Mouse (Mus musculus) midbrain, embryonic 10.5 days (tissue): ENCODE data around the gene Bnipl. TPM values are rescaled to one million over a fixed set of nuclear protein-coding genes. Genes with fewer than 3 reads are reported as not detected.
"Not testable (repeated sequence)": the region's sequence is repeated elsewhere in the genome, so short reads cannot be mapped to it uniquely, and the experiment has no call there.

Source experiments
- DNase-seq: peaks from one replicate; pipeline ENCODE4 v3.0.0-alpha.2; 2017; ENCODE audit warnings: low spot score
- H3K27ac ChIP-seq: fragments of 300-500 bp; sonication (generic); replicated peaks from 2 replicates; pipeline ENCODE4 v1.5.1; 2016; ENCODE audit warnings: mild to moderate bottlenecking
- H3K27me3 ChIP-seq: fragments of 300-500 bp; sonication (generic); 2 replicates; pipeline ENCODE4 v1.6.1; 2016; ENCODE audit warnings: low read depth, mild to moderate bottlenecking; ENCODE audit not compliant: poor library complexity, severe bottlenecking
- H3K36me3 ChIP-seq: fragments of 300-500 bp; sonication (generic); 2 replicates; pipeline ENCODE4 v1.6.1; 2016; ENCODE audit warnings: mild to moderate bottlenecking, moderate library complexity
- H3K4me1 ChIP-seq: fragments of 300-500 bp; sonication (generic); 2 replicates; pipeline ENCODE4 v1.6.1; 2016
- H3K4me3 ChIP-seq: fragments of 300-500 bp; sonication (generic); 2 replicates; pipeline ENCODE4 v1.5.1; 2016; ENCODE audit warnings: mild to moderate bottlenecking, moderate library complexity
- H3K9me3 ChIP-seq: fragments of 300-500 bp; sonication (generic); replicated peaks from 2 replicates; pipeline ENCODE4 v1.6.1; 2016; ENCODE audit warnings: mild to moderate bottlenecking
- WGBS: fragments of 180-500 bp; shearing (Covaris S2); methylation state at CpG from one replicate; pipeline ENCODE4 v1.1.7; 2016; 5-methylcytosine and 5-hydroxymethylcytosine counted together
- polyA plus RNA-seq: library from polyadenylated mRNA; unstranded; fragments of >200 nt; fragmentation: Nextera tagmentation; extraction: Ambion mirVana; gene quantifications from 2 replicates; pipeline ENCODE4 v1.2.1, GENCODE M21; 2016

The Bnipl gene
- polyA plus RNA-seq, 1 experiment from 2014 or later = 0.09 TPM

- Histone ChIP-seq H3K4me3 (no peak overlapping the region), H3K9me3 (no peaks in the 10 kb centered on the region), H3K27ac (no peak overlapping the region), H3K4me1 (peaks cover 19% of the 10 kb centered on the region), H3K27me3 (no peaks in the 10 kb centered on the region), H3K36me3 (peaks cover 65% of the 10 kb centered on the region)
- WGBS = 93% methylated on average over 1 of the region's 1 CpGs
- DNase-seq = no peak
Measured at GRCm38 (mm10) chr3:95213609-95213975, 37.4 kb downstream of the Bnipl start.

- not testable (repeated sequence) for H3K4me3 ChIP-seq, DNase-seq, H3K27me3 ChIP-seq, H3K9me3 ChIP-seq, H3K27ac ChIP-seq
- 88% methylated on average over 10 of the region's 10 CpGs for WGBS
- H3K36me3 ChIP-seq = peaks cover 67% of the 10 kb centered on the region
- H3K4me1 ChIP-seq = peaks cover 14% of the 10 kb centered on the region
Measured at GRCm38 (mm10) chr3:95212889-95213608, 37.9 kb downstream of the Bnipl start.

- H3K36me3 ChIP-seq = peaks cover 83% of the 10 kb centered on the region
- H3K27ac ChIP-seq = no peak overlapping the region
- DNase-seq = no peak
- H3K27me3 ChIP-seq = no peaks in the 10 kb centered on the region
- no peak overlapping the region for H3K4me3 ChIP-seq
- no peaks in the 10 kb centered on the region for H3K4me1 ChIP-seq
- WGBS = 87% methylated on average over 2 of the region's 2 CpGs
- H3K9me3 ChIP-seq = no peaks in the 10 kb centered on the region
Measured at GRCm38 (mm10) chr3:95210585-95210984, 40.4 kb downstream of the Bnipl start.

GRCm38 (mm10) chr3:95208286-95208685 is 42.7 kb downstream of the Bnipl start:
- H3K36me3 ChIP-seq = peaks cover 85% of the 10 kb centered on the region
- 89% methylated on average over 4 of the region's 4 CpGs for WGBS
- H3K4me1 ChIP-seq = no peaks in the 10 kb centered on the region
- DNase-seq = no peak
- H3K4me3 ChIP-seq = no peak overlapping the region
- H3K27ac ChIP-seq = no peak overlapping the region
- H3K27me3 ChIP-seq = no peaks in the 10 kb centered on the region
- no peaks in the 10 kb centered on the region for H3K9me3 ChIP-seq

- 94% methylated on average over 6 of the region's 6 CpGs for WGBS
- Histone ChIP-seq H3K4me3 (no peak overlapping the region), H3K9me3 (no peaks in the 10 kb centered on the region), H3K27me3 (no peaks in the 10 kb centered on the region), H3K36me3 (peaks cover 97% of the 10 kb centered on the region), H3K27ac (no peak overlapping the region), H3K4me1 (no peaks in the 10 kb centered on the region)
- no peak for DNase-seq
Measured at GRCm38 (mm10) chr3:95203880-95204279, 47.1 kb downstream of the Bnipl start.

GRCm38 (mm10) chr3:95200562-95200961 is 50.4 kb downstream of the Bnipl start:
- H3K27ac ChIP-seq = no peak overlapping the region
- H3K36me3 ChIP-seq = peaks cover 99% of the 10 kb centered on the region
- WGBS = 79% methylated on average over 2 of the region's 2 CpGs

GRCm38 (mm10) chr3:95200132-95200531 is 50.9 kb downstream of the Bnipl start:
- no peaks in the 10 kb centered on the region for H3K4me1 ChIP-seq
- H3K27ac ChIP-seq = no peak overlapping the region
- DNase-seq = no peak
- no peak overlapping the region for H3K4me3 ChIP-seq
- H3K27me3 ChIP-seq = no peaks in the 10 kb centered on the region
- 81% methylated on average over 7 of the region's 7 CpGs for WGBS
- H3K9me3 ChIP-seq = no peaks in the 10 kb centered on the region
- peaks cover 99% of the 10 kb centered on the region for H3K36me3 ChIP-seq

More at GRCm38 (mm10) chr3:95200562-95200961, 50.4 kb downstream of the Bnipl start:
- DNase-seq = no peak
- H3K27me3 ChIP-seq = no peaks in the 10 kb centered on the region
- no peaks in the 10 kb centered on the region for H3K9me3 ChIP-seq
- H3K4me3 ChIP-seq = no peak overlapping the region
- no peaks in the 10 kb centered on the region for H3K4me1 ChIP-seq

- Histone ChIP-seq H3K36me3 (peaks cover 98% of the 10 kb centered on the region), H3K4me1 (no peaks in the 10 kb centered on the region), H3K4me3 (no peak overlapping the region), H3K27ac (no peak overlapping the region), H3K27me3 (no peaks in the 10 kb centered on the region), H3K9me3 (no peaks in the 10 kb centered on the region)
- WGBS = 84% methylated on average over 1 of the region's 1 CpGs
- no peak for DNase-seq
Measured at GRCm38 (mm10) chr3:95199101-95199500, 51.9 kb downstream of the Bnipl start.

- no peak for DNase-seq
- H3K9me3 ChIP-seq = no peaks in the 10 kb centered on the region
- H3K36me3 ChIP-seq = peaks cover 94% of the 10 kb centered on the region
- no peak overlapping the region for H3K4me3 ChIP-seq
- H3K27ac ChIP-seq = no peak overlapping the region
- 92% methylated on average over 2 of the region's 2 CpGs for WGBS
- no peaks in the 10 kb centered on the region for H3K27me3 ChIP-seq
- no peaks in the 10 kb centered on the region for H3K4me1 ChIP-seq
Measured at GRCm38 (mm10) chr3:95195772-95196171, 55.2 kb downstream of the Bnipl start.

GRCm38 (mm10) chr3:95194721-95195135 is 56.3 kb downstream of the Bnipl start:
- Histone ChIP-seq H3K9me3 (no peaks in the 10 kb centered on the region), H3K36me3 (peaks cover 95% of the 10 kb centered on the region), H3K4me3 (no peak overlapping the region), H3K27ac (no peak overlapping the region), H3K27me3 (no peaks in the 10 kb centered on the region), H3K4me1 (no peaks in the 10 kb centered on the region)
- no peak for DNase-seq
- 90% methylated on average over 6 of the region's 6 CpGs for WGBS

Other genes starting within 250 kb of the Bnipl start
- 40.0 and 42.2 TPM in 2 replicates for gene Zfp687, start 235.7 kb downstream of the Bnipl start, polyA plus RNA-seq
- gene Psmd4, start 208.6 kb downstream of the Bnipl start, polyA plus RNA-seq = 341 and 345 TPM in 2 replicates
- gene Pip5k1a, start 144.3 kb downstream of the Bnipl start, polyA plus RNA-seq = 18.0 and 18.7 TPM in 2 replicates
- gene Vps72, start 140.2 kb downstream of the Bnipl start, polyA plus RNA-seq = 278 and 290 TPM in 2 replicates
- 0.27 and 0.88 TPM in 2 replicates for gene Tmod4, start 126.7 kb downstream of the Bnipl start, polyA plus RNA-seq
- gene Scnm1, start 117.2 kb downstream of the Bnipl start, polyA plus RNA-seq = 79.5 and 88.6 TPM in 2 replicates
- gene Lysmd1, start 117.1 kb downstream of the Bnipl start, polyA plus RNA-seq = 13.5 and 17.0 TPM in 2 replicates
- gene Tnfaip8l2, start 108.8 kb downstream of the Bnipl start, polyA plus RNA-seq = 1.8 and 3.0 TPM in 2 replicates
- 7.6 and 10.8 TPM in 2 replicates for gene Sema6c, start 90.7 kb downstream of the Bnipl start, polyA plus RNA-seq
- gene Gabpb2, start 33.3 kb downstream of the Bnipl start, polyA plus RNA-seq = 10.6 and 11.3 TPM in 2 replicates
- 92.5 and 92.7 TPM in 2 replicates for gene Cdc42se1, start 22.5 kb downstream of the Bnipl start, polyA plus RNA-seq
- 41.1 and 72.9 TPM in 2 replicates for gene Mllt11, start 19.0 kb downstream of the Bnipl start, polyA plus RNA-seq
- gene Gm128, start 9.6 kb downstream of the Bnipl start, polyA plus RNA-seq = 0.24 and 0.25 TPM in 2 replicates
- 29.2 and 37.6 TPM in 2 replicates for gene Mindy1, start 30.2 kb upstream of the Bnipl start, polyA plus RNA-seq
- gene Prune1, start 30.9 kb upstream of the Bnipl start, polyA plus RNA-seq = 25.2 and 27.9 TPM in 2 replicates
- 1.5 and 1.9 TPM in 2 replicates for gene Anxa9, start 56.0 kb upstream of the Bnipl start, polyA plus RNA-seq
- gene Cers2, start 63.6 kb upstream of the Bnipl start, polyA plus RNA-seq = 116 and 120 TPM in 2 replicates
- 52.3 and 61.9 TPM in 2 replicates for gene Setdb1, start 106.0 kb upstream of the Bnipl start, polyA plus RNA-seq
- gene 4930558C23Rik, start 151.6 kb upstream of the Bnipl start, polyA plus RNA-seq = not detected in 2 replicates
- 30.0 and 34.1 TPM in 2 replicates for gene Arnt, start 183.2 kb upstream of the Bnipl start, polyA plus RNA-seq
- gene Ctsk, start 248.1 kb upstream of the Bnipl start, polyA plus RNA-seq = 2.4 and 4.5 TPM in 2 replicates